Mouse (Mus musculus) heart, postnatal 4 days (tissue): ENCODE results near the gene Fads2. TPM values are rescaled to one million over a fixed set of nuclear protein-coding genes. Genes with fewer than 3 reads are reported as not detected.

Experiments
- DNase-seq: peaks from one replicate; pipeline ENCODE4 v3.0.0; 2021
- total RNA-seq, 2 experiments: library from RNA; stranded (reverse); gene quantifications; 2 replicates each; pipeline ENCODE4 v1.2.3; 2021

Fads2 gene
- total RNA-seq, 2 experiments from 2014 or later = 15.9 to 17.0 TPM

DNA sequence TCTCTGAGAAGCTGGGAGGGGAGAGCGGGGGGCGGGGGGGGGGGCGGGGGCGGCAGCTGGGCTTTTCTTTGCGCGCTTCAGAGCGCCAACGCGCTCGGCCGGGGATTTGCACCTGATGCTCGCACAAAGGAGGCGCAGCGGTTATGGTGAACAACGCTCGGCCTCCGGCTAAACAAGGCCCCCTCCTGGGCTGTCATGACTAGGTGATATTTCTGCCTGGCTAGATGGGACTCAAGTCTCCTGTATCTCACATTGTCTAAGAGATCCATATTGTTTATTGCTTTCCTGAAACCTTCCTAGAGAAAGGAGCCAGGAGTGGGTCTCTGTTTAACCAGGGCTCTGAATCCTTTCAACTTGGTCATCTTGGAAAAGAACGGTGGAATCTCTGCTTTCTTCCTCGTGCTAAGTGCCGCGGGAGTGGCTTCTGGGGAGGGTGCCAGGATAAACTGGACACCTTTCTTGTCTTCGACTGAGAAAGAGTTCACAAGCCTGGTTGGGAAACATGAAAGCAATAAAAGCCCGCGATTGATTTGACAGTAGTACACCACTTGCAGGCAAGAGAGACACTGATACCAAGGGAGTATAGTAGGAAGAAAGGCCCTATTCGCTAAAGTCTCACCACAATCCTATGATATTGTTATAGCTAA, 631 bp upstream of the Fads2 start:
- no peak for DNase-seq

- DNase-seq = peak; percentile 87
Measured at GRCm38 (mm10) chr19:10100631-10101071, 895 bp downstream of the Fads2 start.

DNA sequence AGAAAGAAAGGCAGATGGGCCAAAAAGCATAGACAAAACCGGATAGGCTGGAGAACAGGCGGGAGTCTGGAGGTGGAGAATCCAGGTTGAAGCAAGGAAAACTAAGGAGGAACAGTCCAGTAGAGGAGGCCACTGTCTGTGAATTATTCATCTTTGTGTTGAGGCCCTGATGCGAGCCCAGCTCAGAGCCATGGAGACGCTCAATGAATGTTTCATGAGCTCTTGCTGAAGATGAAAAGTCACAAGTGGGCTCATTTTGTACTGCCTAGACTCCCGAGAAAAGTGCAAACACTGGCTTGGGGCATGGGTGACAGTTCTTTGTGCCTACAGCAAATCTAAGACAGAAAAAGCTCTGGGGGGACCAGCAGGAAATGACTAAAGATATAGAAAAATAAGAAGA, 3.7 kb downstream of the Fads2 start:
- no peak for DNase-seq

DNA sequence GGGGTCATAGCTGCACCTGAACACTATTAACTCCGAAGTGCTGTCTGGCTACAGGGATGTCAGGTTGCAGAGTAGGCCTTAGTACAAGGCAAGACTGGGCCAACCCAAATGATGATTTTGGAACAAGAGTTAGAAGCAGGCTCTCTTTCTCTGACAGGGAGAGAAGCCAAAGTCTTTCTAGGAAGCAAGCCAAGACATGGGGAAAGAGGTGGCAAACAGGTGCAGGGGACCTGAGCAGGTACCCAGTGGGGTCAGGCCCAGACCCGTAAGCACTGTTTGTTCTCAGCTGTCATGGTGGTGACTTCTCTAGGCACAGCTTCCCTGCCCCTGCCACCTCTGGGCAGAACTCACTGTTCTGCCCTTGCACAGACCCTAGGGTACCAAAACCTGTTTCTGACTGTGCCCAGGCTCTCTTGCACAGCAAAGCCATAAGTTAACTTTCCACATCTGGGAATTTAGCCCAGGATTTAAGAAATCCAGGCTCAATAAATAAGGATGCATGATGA, 5.1 kb downstream of the Fads2 start:
- no peak for DNase-seq

- no peak for DNase-seq
Measured at GRCm38 (mm10) chr19:10094695-10095094, 6.9 kb downstream of the Fads2 start.

GRCm38 (mm10) chr19:10093829-10094228, 7.7 kb downstream of the Fads2 start:
- DNase-seq = no peak

GRCm38 (mm10) chr19:10086976-10087375, 14.6 kb downstream of the Fads2 start:
- no peak for DNase-seq

- no peak for DNase-seq
Measured at GRCm38 (mm10) chr19:10085454-10085853, 16.1 kb downstream of the Fads2 start.

DNA sequence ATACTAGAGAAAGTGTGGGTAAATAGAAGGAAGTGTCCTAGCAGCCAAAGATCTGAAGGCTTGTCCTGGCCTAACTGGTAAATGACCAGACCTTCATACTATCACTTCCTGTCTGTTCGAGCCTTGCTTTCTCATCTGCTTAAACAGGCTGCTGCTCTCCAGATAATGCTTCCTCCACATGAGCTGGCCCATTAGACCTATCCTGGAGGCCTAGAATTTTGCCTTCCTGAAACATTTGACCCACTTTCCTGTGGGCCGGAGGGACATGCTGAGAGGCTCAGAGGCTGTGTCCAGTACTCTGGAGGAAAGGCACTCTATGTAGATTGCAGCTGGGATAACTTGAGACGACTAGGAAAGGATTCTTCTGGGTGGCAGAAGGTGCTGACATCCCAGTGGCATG, 19.4 kb downstream of the Fads2 start:
- peak; percentile 29 for DNase-seq

DNA sequence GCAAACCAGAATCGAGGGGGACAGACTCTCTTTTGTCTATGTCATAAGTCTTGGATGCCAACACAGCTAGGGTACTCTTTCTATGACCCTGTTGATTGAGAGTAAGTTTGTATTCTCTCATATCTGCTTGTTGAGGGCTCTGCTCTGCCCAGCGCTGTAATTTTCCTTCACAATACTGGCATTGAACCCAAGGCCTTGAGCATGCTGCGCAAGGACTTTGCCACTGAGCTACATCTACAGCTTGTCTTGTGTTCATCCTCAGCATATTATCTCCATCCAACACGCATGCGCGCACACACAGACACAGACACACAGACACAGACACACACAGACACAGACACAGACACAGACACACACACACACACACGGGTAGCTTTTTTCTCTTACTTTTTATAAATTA, 21.2 kb downstream of the Fads2 start:
- no peak for DNase-seq

DNA sequence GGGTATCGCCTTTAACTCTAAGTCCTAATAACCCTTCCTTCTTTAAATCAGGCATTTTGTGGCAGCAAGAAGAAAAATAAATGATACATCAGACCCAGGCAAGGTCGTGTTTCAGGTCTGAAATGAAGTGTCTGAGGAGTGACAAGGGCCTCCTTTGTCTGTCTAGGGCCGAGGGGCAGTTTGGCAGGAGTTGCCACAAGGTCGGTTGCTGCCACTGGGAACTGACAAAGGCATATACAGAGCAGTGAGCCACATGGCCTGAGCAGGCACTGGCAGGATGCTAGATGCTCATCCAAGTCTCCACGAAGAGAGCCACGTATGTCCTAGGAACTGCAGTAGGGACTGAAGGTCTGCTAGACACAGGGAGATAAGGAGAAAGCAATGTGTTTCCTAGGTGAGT, 23.2 kb downstream of the Fads2 start:
- DNase-seq = no peak

- no peak for DNase-seq
Measured at GRCm38 (mm10) chr19:10073145-10073544, 28.4 kb downstream of the Fads2 start.

GRCm38 (mm10) chr19:10071892-10072291, 29.7 kb downstream of the Fads2 start:
- DNase-seq = no peak

GRCm38 (mm10) chr19:10071166-10071565, 30.4 kb downstream of the Fads2 start:
- no peak for DNase-seq

- no peak for DNase-seq
Measured at GRCm38 (mm10) chr19:10070186-10070980, 31.2 kb downstream of the Fads2 start.

- no peak for DNase-seq
Measured at GRCm38 (mm10) chr19:10067701-10068100, 33.8 kb downstream of the Fads2 start.

GRCm38 (mm10) chr19:10066502-10066901, 35.0 kb downstream of the Fads2 start:
- no peak for DNase-seq

- DNase-seq = no peak
Measured at GRCm38 (mm10) chr19:10066189-10066500, 35.4 kb downstream of the Fads2 start.

- DNase-seq = no peak
Measured at GRCm38 (mm10) chr19:10065465-10066188, 35.9 kb downstream of the Fads2 start.

DNA sequence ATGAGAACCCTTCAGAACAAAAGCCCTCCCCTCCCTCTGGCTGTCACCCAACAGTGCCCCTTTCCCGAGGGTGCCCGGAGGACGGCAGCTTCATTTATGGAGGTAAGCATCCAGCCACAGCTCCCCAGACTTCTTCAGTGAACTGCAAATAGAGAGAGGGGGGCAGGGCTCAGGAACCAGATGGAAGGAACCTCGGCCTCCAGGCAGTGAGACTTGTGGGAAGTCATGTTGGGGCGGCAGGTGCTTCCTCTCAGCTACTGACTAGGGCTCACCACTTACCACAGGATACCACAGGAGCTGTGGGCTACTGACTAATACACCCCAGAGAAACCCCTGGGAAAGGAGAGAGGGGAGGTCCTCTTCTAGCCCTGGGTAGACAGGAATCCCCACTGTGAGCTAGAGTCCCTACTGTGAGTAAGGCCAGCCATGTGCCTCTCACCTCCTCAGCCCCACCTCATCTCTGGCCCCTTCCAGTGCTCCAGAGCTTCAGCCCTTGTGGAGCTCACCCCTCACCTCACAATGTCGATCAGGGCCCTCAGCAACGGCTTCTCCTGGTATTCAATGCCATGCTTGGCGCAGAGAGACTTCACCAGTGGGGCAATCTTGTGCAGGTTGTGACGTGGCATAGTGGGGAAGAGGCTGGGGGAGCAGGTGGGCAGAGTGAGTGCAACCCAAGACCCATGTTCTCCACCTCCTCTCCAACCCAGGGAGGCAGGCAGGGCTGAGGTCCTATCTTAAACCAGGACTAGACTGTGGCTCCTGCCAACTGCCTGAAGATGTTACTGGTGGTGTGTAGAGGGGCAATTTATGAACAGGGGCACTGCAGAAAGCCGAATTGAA, 37.2 kb downstream of the Fads2 start:
- no peak for DNase-seq

DNA sequence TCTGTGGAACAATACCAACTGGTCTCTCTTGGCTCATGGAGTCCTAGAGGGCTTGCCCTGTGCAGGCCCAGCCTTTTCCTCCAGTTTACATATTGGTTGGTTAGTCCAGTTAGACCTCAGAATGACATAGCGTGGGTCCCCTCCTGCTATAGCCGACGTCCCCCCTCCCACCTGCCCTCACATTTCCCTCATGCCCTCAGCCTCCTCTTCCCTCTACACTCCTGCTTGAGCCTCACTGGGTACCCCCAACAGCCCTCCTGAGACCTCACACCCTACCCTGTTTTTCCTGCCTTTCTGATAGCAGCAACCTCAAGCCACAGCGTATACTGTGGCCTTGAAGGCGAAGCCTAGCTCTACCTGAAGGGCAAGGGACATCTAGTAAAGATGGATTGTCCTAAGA, 38.7 kb downstream of the Fads2 start:
- DNase-seq = no peak

GRCm38 (mm10) chr19:10062292-10062691, 39.3 kb downstream of the Fads2 start:
- DNase-seq = no peak
